In the genomic region with DNA sequence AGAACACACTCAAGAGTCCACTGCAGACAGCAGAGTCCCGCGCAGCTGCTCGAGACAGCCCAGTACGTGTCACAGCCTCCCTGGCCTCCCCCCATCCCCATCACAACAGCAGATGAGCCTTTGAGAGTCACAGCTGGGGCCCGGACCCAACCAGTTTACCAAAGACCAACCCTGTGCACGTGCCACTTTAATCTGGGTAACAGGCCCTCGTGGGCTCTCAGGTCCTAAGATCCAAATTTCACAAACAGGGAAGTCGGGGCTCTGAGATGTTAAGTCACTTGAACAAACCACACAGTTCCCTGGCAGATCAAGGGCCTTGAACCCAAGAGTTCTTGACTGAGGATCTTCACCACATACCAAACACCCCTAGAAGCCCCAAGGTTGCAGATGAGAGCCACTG, we compare ENCODE assay signal across 12 mouse cellular contexts. TPM values are rescaled to one million over a fixed set of nuclear protein-coding genes. Genes with fewer than 3 reads are reported as not detected.
DNase-seq lines count a peak whose midpoint lies in the region; ATAC-seq and TF ChIP-seq lines count a peak whose summit lies in the region.
"Had no signal": no experiment of that assay in that cellular context is flagged by ENCODE, and none has a peak within 500 bp of the region (broad histone marks: within the 10 kb centered on the region; RNA-seq: fewer than 3 reads in every experiment).

No protein-coding gene starts in this region.

- H3K9me3 ChIP-seq in heart, embryonic 12.5 days (replicated peaks) = no peaks in the 10 kb centered on the region; the same call in 1 of the 2 replicates
- H3K9me3 ChIP-seq in lung, embryonic 14.5 days (ENCODE audit: low read depth, low read length) = no peaks in the 10 kb centered on the region
- H3K9me3 ChIP-seq in intestine, embryonic 15.5 days = no peaks in the 10 kb centered on the region
- no peaks in the 10 kb centered on the region for H3K9me3 ChIP-seq in neural tube, embryonic 15.5 days (replicated peaks)

- H3K27ac ChIP-seq in heart, embryonic 12.5 days (ENCODE audit: poor library complexity, severe bottlenecking) = peak overlapping the region; percentile 65; the same call in 1 of the 2 replicates
- H3K27ac ChIP-seq in lung, embryonic 14.5 days (ENCODE audit: low read depth) = peak overlapping the region; percentile 75
- H3K27ac ChIP-seq in intestine, embryonic 15.5 days = peak overlapping the region; percentile 70
- peak overlapping the region; percentile 62 for H3K27ac ChIP-seq in neural tube, embryonic 15.5 days (replicated peaks)

- TF ChIP-seq CTCF in lung, embryonic 14.5 days (IDR thresholded peaks at IDR 0.05; ENCODE audit: low read depth) = no peak

- no peak overlapping the region for H3K4me2 ChIP-seq in heart, embryonic 12.5 days
- no peak overlapping the region for H3K4me2 ChIP-seq in lung, embryonic 14.5 days
- no peak overlapping the region for H3K4me2 ChIP-seq in intestine, embryonic 15.5 days (replicated peaks)
- no peak overlapping the region for H3K4me2 ChIP-seq in neural tube, embryonic 15.5 days

- H3K9ac ChIP-seq in heart, embryonic 12.5 days = no peak overlapping the region
- H3K9ac ChIP-seq in lung, embryonic 14.5 days = no peak overlapping the region
- no peak overlapping the region for H3K9ac ChIP-seq in intestine, embryonic 15.5 days
- H3K9ac ChIP-seq in neural tube, embryonic 15.5 days (replicated peaks) = no peak overlapping the region
- H3K9ac ChIP-seq: liver, postnatal 0 days had no signal

- intact Hi-C loops in heart, postnatal 10 days (cut with DNase I) = loop anchor here (10.0 kb wide), 1 partner anchor 217 kb away; no protein-coding TSS in a partner anchor

- no peaks in the 10 kb centered on the region; the same call in 1 of the 2 replicates for H3K27me3 ChIP-seq in heart, embryonic 12.5 days (replicated peaks)
- no peaks in the 10 kb centered on the region for H3K27me3 ChIP-seq in lung, embryonic 14.5 days (ENCODE audit: insufficient read depth, low read length)
- H3K27me3 ChIP-seq in intestine, embryonic 15.5 days (replicated peaks) = no peaks in the 10 kb centered on the region
- no peaks in the 10 kb centered on the region for H3K27me3 ChIP-seq in neural tube, embryonic 15.5 days (replicated peaks)

- H3K36me3 ChIP-seq in heart, embryonic 12.5 days = no peaks in the 10 kb centered on the region
- no peaks in the 10 kb centered on the region for H3K36me3 ChIP-seq in lung, embryonic 14.5 days (ENCODE audit: insufficient read depth)
- H3K36me3 ChIP-seq in intestine, embryonic 15.5 days = no peaks in the 10 kb centered on the region
- no peaks in the 10 kb centered on the region for H3K36me3 ChIP-seq in neural tube, embryonic 15.5 days

- no peak for ATAC-seq in heart, embryonic 12.5 days (ENCODE audit: insufficient number of reproducible peaks, low FRiP score)
- ATAC-seq in lung, embryonic 14.5 days (ENCODE audit: insufficient read depth) = no peak
- no peak for ATAC-seq in intestine, embryonic 15.5 days
- no peak for ATAC-seq in neural tube, embryonic 15.5 days (ENCODE audit: low FRiP score)
- ATAC-seq: liver, postnatal 0 days had no signal

- 0 out of 2 replicates have a peak, but pooled peaks cover 7% of the 10 kb centered on the region for H3K4me1 ChIP-seq in heart, embryonic 12.5 days (replicated peaks)
- peaks cover 13% of the 10 kb centered on the region for H3K4me1 ChIP-seq in lung, embryonic 14.5 days (ENCODE audit: insufficient read depth)
- H3K4me1 ChIP-seq in intestine, embryonic 15.5 days (replicated peaks) = peaks cover 8% of the 10 kb centered on the region
- peaks cover 10% of the 10 kb centered on the region for H3K4me1 ChIP-seq in neural tube, embryonic 15.5 days

- 78% methylated on average over 8 of the region's 8 CpGs for WGBS in heart, embryonic 12.5 days
- WGBS in lung, embryonic 14.5 days = 43% methylated on average over 8 of the region's 8 CpGs
- 84% methylated on average over 8 of the region's 8 CpGs for WGBS in intestine, embryonic 15.5 days
- WGBS in neural tube, embryonic 15.5 days = 73% methylated on average over 8 of the region's 8 CpGs

- no peak for DNase-seq in heart, postnatal 10 days
- DNase-seq in lung, embryonic 14.5 days = peak; percentile 24
- DNase-seq in lung, postnatal 14 days = no peak
- no peak for DNase-seq in kidney, adult 18-20 months
- no peak for DNase-seq in cerebellum, postnatal 10 days
- DNase-seq: liver, postnatal 0 days had no signal

- no peak overlapping the region for H3K4me3 ChIP-seq in heart, embryonic 12.5 days
- no peak overlapping the region for H3K4me3 ChIP-seq in lung, embryonic 14.5 days (ENCODE audit: low read depth, low read length)
- no peak overlapping the region for H3K4me3 ChIP-seq in intestine, embryonic 15.5 days (replicated peaks)
- H3K4me3 ChIP-seq in neural tube, embryonic 15.5 days (replicated peaks) = no peak overlapping the region
- H3K4me3 ChIP-seq: myocyte had no signal

RNA-seq across cellular contexts. Expression of a gene that starts 14.1 kb away (rescaled TPM):
- polyA plus RNA-seq in heart, embryonic 12.5 days (2016; fragmentation: Nextera tagmentation; extraction: Ambion mirVana) = 22.3 and 24.6 TPM in 2 replicates
- 10 to 100 TPM in 1 of 2 experiments, 1 to 10 TPM in 1; 8.6 to 11.3 TPM for total RNA-seq in heart, postnatal 10 days (2021)
- 27.3 and 28.8 TPM in 2 replicates for polyA plus RNA-seq in lung, embryonic 14.5 days (2014; fragmentation: Nextera tagmentation; extraction: Ambion mirVana)
- polyA plus RNA-seq in intestine, embryonic 15.5 days (2015; fragmentation: Nextera tagmentation; extraction: Ambion mirVana) = 17.9 and 18.1 TPM in 2 replicates
- 39.6 and 41.1 TPM in 2 replicates for polyA plus RNA-seq in neural tube, embryonic 15.5 days (2015; fragmentation: Nextera tagmentation; extraction: Ambion mirVana)

RNA-seq across cellular contexts. Expression of a gene that starts 23.1 kb away (rescaled TPM):
- polyA plus RNA-seq in heart, embryonic 12.5 days (2016; fragmentation: Nextera tagmentation; extraction: Ambion mirVana) = not detected in 2 replicates
- not detected for total RNA-seq in heart, postnatal 10 days (2021)
- polyA plus RNA-seq in lung, embryonic 14.5 days (2014; fragmentation: Nextera tagmentation; extraction: Ambion mirVana) = not detected in 2 replicates
- 0.21 and 0.33 TPM in 2 replicates for polyA plus RNA-seq in intestine, embryonic 15.5 days (2015; fragmentation: Nextera tagmentation; extraction: Ambion mirVana)
- 0.46 and 0.50 TPM in 2 replicates for polyA plus RNA-seq in neural tube, embryonic 15.5 days (2015; fragmentation: Nextera tagmentation; extraction: Ambion mirVana)
- polyA plus RNA-seq: gonadal fat pad, adult 2 months; limb, embryonic 11.5 days; myocyte had no signal

RNA-seq across cellular contexts. Expression of a gene that starts 28.0 kb away (rescaled TPM):
- 28.4 and 31.8 TPM in 2 replicates for polyA plus RNA-seq in heart, embryonic 12.5 days (2016; fragmentation: Nextera tagmentation; extraction: Ambion mirVana)
- 10 to 100 TPM in 1 of 2 experiments, 1 to 10 TPM in 1; 9.8 to 11.9 TPM for total RNA-seq in heart, postnatal 10 days (2021)
- 42.1 and 43.8 TPM in 2 replicates for polyA plus RNA-seq in lung, embryonic 14.5 days (2014; fragmentation: Nextera tagmentation; extraction: Ambion mirVana)
- 32.4 and 34.1 TPM in 2 replicates for polyA plus RNA-seq in intestine, embryonic 15.5 days (2015; fragmentation: Nextera tagmentation; extraction: Ambion mirVana)
- polyA plus RNA-seq in neural tube, embryonic 15.5 days (2015; fragmentation: Nextera tagmentation; extraction: Ambion mirVana) = 51.1 and 52.8 TPM in 2 replicates
